Mouse (Mus musculus): Measurements from ENCODE around the gene Socs5.

Gene Socs5

DNA sequence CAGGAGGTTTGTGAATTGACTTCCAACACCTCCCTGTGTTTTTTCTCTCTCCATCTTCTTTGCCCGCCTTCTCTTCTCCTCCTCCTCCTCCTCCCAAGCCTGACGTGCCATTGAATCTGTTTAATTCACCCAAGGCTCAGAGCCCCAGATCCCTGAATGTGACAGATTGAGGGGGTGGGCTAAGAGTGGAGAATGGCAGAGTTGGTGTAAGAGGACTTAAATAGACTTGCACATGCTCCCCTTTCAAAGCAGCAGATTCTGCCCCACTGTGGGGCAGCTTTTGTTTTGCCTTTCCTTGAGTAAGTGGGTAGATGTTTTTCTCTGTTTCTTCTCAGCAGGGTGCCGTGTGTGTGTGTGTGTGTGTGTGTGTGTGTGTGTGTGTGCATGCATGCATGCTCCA is 61.6 kb downstream of the Socs5 start:
- no peak for DNase-seq

DNA sequence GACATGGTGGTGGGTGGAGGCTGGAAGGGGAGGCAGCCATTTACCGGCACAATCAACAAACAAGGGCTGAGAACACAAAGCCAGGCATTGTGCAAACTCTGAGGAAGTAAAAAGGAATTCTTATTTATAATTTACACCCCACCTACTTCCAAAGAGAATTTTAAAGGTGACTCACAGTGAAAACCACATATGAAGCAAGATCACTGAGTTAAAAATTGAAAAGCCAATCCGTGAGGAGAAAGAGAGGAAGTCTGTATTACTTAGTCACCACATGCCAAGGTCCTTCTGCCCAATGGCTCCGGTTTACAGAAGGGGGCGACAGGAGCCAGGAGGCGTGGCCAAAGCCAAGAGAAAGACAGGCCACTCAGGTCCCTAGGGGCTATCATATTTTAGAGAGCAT is 62.9 kb downstream of the Socs5 start:
- no peak for DNase-seq

DNA sequence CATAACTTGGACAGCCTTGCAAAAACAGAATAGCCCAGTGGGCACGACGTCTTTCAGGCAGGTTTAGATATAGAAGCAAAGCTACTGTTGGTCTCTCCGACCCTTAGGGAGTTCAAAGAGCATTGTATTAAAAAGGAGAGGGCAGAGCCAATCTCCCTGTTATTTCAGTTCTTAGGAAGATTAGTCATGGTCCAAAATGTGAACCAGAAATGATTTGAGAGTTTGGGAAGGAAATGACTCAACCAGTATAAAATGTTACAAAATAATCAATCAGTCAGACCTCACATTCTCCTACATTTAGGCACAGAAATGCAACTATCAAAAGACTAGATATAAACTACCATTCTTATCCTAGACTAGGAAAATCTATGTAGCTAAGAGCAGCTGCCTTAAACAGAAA is 64.6 kb downstream of the Socs5 start:
- no peak for DNase-seq

DNA sequence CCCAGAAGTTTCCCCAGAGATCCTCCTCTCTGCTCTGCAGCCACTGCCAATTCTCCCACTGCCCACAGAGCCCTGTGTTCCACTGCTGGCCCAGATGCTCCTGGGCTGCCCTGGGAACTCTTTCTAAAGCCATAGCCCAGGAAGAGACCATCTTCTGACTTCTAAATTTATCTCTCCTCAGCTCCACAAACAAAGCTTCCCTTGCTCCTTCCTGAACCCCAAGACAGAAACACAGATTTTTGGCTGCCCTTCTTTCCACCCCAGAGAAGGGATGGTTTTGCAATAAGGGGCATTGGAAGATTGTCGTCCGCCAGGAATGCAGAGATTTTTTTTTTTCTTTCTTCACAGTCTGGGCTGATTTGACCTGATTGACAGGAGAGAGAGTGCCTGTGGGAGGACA is 66.5 kb downstream of the Socs5 start:
- no peak for DNase-seq

DNA sequence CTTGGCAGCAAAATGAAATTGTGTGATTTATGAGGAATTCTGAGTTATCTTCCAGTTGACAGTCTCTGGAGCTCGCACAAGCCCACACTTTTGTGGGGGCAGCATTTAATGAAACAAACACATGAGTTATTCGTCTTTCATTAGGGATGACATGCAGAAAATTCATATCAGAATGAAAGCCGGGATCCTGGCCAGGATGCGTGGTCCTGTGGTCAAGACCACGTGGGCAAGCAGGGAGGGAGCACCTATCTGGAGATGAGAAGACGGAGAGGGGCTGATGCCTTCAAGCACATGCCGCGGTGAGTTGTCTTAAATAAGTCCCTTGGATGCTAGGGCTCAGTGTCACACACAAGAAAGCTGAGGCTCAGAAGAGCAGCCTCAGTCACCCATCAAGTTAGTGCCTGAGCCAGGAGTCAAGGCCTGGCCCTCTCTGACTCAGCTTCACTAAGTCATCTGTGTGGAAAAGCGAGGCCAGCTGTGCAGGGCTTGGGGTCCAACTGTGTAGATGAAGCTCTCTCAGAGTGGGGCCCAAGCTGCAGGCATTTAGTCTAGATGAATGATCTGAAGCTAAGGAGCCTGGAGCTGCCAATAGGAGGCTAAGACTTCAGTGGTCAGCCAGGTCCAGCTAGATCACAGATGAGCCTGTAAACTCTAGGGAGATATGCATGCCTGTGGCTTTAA is 67.3 kb downstream of the Socs5 start:
- DNase-seq: peak; percentile 42 to 56

DNA sequence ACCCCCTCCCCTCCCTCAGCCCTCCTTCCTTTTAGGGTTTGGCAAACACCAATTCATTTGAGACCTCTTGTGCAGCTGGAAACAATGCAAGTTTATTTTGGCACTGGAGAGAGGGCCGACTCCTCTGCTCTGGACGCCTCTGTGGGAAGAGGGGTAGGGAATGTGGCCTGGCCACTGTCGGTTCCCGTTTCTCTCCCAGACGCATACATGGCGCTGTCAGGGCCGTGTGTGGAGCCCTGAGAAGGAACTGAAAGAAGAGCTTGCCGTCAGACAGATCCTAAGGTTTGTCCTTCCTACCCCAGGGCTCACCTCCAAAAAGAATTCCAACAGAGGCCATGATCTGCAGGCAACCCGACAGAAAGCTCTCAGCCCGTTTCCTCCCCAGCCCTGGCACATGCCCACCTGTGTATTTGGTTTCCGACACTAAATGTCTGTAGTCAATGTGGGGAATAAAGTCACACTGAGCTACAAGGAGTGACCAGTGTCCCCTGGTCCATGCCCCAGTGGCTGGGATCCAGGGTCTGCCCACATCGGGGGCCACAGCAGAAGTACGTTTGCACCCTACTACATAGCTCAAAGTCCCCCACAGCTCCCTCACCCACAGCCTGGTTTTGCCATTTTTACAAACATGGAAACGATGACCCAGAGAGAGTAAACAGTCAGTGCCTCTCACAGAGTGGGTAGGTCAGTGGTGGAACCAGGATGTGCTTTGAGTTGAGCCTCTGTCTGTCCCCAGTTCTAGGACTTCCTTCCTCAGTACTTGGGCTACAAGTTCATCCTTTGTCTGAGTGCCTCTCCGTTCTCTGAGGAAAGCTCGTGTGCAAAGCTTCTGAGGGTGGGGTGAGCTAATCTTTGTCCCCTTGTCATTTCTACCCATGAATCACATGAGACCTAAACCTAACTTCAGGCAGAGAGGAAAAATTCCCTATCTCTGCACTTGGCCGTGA is 68.9 kb downstream of the Socs5 start:
- peak; percentile 42 to 59 for DNase-seq

DNA sequence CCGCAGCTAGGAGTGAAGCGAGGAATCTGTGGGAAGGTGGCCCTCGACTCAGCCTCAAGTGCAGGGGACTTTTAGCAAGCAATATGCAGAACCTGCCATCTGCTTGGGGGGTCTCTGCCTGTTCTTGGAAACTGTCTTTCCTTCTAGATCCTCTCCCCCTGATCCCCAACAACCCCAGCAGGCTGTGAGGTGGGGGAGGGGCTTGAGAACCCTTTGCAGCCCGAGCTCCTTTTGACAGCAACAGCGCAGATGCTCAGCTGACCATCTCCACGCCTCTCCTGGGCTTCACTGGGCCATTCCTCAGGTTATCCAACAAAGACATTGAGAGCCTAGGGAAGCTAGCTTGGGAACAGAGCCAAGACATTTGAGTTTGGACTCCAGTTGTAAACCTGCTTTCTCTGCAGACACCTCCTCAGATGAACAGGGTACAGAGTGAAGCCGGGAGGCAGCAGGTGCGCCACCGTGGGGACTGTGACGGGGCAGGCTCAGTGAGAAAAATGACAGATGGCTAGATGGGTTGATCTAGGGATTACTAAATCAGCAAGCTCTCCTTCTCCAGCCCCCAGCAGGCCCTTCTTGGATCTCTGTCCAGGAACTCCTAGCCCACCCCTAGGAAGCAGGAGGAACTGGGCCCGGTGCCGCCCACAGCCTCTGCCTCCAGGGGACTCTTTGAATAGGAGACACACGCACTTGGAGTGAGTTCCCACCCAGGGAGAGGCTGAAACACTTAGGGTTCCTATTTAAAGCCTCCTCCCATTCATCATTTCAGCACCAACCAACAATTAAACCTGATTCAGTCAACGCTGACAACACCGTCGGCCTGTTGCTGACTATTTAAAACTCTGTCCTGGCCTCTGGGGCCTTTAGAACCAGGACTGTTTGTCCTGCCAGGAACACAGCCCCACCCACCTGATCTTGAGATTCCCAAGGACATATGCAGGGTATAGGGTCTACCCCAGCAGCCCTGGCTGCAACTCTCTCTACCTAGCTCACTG is 71.4 kb downstream of the Socs5 start:
- peak in 1 of 2 experiments; percentile 72 for DNase-seq

DNA sequence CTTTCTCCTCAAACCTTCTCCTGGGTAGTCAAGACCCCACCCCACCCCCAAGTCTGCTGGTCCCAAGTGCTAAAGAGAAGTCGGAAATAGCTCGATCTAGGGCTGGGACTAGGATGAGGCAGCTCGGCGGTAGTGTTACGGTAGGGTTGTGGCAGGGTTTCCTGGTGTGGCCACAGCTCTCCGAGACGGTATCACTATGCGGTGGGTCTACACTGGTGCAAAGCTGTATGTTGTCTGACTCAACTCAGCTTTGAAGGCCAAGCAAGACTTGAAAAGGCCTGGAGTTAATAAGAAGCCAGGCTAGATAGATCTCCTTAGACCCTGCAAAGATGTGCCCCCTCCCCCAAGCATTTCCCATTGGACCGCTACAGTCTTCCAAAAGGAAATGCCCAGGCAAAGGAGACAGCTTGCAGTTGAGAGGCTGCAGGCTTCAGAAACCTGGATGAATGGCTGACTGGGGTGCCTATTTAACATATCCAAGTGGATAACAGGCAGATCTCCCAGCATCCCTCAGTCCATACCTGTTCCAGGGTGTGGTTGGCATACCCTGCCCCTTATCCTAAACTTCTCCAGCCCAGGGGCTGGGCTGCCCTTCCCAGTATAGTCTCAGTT is 72.6 kb downstream of the Socs5 start:
- no peak for DNase-seq

DNA sequence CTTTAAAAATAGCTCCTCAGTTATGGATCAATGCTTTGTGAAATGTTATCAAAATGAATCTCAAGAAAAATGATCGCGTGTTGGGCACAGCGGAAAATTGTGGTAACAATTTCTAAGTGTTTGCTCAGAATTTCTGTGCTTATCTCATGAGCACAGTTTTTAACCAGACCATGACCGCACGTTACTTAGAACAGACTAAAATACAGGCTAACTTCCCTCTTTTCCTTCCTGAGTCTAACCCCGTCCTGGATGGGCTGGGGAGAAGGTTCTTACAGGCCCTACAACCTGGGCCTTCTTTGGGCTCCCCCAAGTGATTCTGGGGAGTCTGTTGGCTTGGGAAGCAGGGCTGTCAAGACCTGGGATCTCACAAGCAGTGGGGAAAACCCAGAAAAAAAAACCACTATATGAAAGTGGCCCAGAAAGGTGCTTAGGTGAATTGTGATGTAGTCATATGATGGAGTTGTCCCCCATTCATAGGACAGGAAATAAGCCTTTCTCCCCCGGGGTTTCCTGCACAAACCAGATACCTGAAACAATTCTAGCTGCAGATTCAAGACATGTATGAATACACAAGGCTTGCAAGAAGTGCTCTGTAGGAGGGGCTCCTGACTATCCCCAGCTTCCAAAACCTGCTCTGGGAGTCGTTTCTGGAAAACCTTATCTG is 74.3 kb downstream of the Socs5 start:
- DNase-seq: no peak

DNA sequence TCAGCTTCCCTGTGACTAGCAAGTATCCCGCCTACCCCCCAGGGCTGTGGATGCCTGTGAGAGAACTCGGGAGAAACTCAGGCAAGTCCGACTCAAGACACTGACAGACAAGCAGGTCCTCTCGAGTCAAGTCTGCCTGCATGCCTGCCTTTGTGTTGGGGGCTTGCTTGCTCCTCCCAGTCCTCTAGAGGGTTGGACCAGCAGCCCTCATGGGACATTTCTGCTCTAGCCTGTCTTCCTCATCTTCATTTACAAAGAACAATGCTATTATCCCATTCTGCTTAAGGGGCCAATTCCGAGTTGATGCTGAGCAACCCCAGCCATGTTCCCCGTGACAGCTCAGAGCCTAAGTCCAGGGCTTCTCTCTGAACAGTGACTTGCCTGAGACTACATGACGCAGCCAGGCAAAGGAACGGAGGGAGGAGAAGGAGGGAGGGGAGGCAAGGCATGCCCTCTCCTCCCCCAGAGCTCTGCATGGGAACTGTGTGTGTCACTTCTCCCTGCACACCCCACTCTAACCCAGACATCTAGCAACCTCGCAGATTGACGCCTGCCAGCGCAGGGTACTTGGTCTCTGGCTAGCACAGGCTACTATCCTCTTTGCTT is 78.1 kb downstream of the Socs5 start:
- DNase-seq: no peak

DNA sequence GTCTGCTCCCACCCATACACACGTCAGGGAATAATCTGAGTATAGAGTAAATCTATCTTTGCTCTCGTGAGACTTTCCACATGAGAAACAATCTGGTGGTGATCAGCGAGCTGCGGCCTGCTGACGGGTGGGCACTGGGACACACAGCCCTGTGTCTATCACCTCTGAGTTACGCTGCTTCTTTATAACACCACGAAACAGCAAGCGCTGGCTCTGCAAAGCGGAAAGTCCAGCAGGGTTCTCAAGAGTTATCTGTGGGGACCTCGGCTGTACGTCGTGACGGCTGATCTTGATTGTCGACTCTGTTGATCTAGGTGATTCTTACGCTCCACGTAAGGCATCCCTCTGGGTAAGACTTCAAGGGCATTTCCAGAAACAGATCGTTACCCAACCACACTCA is 79.5 kb downstream of the Socs5 start:
- no peak for DNase-seq
